ENCODE assay signal across 11 mouse cellular contexts in the genomic region with DNA sequence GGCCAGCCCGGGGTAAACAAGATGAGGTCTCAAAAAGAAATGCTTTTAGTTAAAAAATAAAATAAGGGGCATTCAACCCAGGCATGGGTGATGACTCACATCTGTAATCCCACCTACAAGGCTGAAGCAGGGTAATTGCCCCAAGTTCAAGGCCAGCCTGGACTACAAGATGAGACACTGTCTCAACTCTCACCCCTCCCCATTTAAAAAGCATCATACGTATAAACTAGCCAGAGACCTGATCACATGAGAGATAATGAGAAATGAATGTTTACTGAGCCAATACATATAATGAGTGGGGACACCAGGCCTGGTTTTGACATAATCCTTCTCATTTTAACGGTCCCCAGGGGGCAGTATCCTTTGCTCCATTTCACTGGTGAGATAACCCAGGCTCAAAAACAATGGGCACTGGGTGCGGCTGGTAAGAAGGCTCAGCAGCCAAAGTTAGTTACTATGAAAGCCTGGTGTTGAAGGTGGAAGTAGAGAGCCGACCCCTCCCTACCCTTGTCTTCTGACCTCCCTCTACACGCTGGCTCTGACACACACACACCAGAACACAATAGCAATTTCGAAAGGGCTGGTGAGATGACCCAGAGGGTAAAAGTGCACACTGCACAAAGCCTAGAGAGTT. TPM values are rescaled to one million over a fixed set of nuclear protein-coding genes. Genes with fewer than 3 reads are reported as not detected.
DNase-seq lines count a peak whose midpoint lies in the region; TF ChIP-seq lines count a peak whose summit lies in the region.
"Had no signal": no experiment of that assay in that cellular context is flagged by ENCODE, and none has a peak within 500 bp of the region (broad histone marks: within the 10 kb centered on the region; RNA-seq: fewer than 3 reads in every experiment).

No protein-coding gene starts in this region.

- DNase-seq in layer of hippocampus, adult 2 months (ENCODE audit: low spot score in 2 of 2) = no peak
- DNase-seq in layer of hippocampus, adult 9-11 months = no peak
- DNase-seq in ES-CJ7 (ENCODE audit: low read depth, low spot score) = peak; percentile 75
- DNase-seq in lung, postnatal 36 days = peak; percentile 57
- DNase-seq in right cerebral cortex, postnatal 10 days (ENCODE audit: low spot score in 2 of 2) = no peak
- DNase-seq in layer of hippocampus, postnatal 14 days (ENCODE audit: low spot score in 2 of 2) = no peak
- DNase-seq in right cerebral cortex, postnatal 25 days = no peak
- DNase-seq: kidney, postnatal 36 days had no signal

- peaks cover 33% of the 10 kb centered on the region for H3K4me1 ChIP-seq in brown adipose tissue, adult 24 weeks (ENCODE audit: control insufficient read depth, insufficient read depth, insufficient read length, low read length)
- H3K4me1 ChIP-seq: neural tube, embryonic 12.5 days had no signal

- TF ChIP-seq CTCF in layer of hippocampus, adult 2 months (conservative IDR thresholded peaks at IDR 0.05) = peak; percentile 48

- H3K4me3 ChIP-seq in layer of hippocampus, adult 2 months = no peak overlapping the region
- no peak overlapping the region for H3K4me3 ChIP-seq in brown adipose tissue, adult 24 weeks (ENCODE audit: insufficient read depth, low read depth, low read length)
- H3K4me3 ChIP-seq: heart, embryonic 13.5 days; neural tube, embryonic 12.5 days had no signal

- H3K27ac ChIP-seq in layer of hippocampus, adult 2 months = peak overlapping the region; percentile 8; the same call in 1 of the 2 replicates
- H3K27ac ChIP-seq in brown adipose tissue, adult 24 weeks (replicated peaks; ENCODE audit: low read depth, low read length) = peak overlapping the region; percentile 94
- H3K27ac ChIP-seq: heart, embryonic 13.5 days; neural tube, embryonic 12.5 days had no signal

RNA-seq across cellular contexts. Expression of gene Gfod1, which starts 8.9 kb away (rescaled TPM):
- 10 to 100 TPM; 94.6 to 99.3 TPM for total RNA-seq in layer of hippocampus, adult 2 months (2021)
- polyA plus RNA-seq in brown adipose tissue, adult 24 weeks (2012; ENCODE audit: insufficient read depth, insufficient read length, missing spikeins) = 4.4 and 7.7 TPM in 2 replicates
- total RNA-seq in layer of hippocampus, postnatal 14 days (2021) = 10 to 100 TPM; 58.3 to 59.2 TPM

Comparison
In these comparisons a context has a peak if more than half of its experiments do, and no peak if none do; other contexts are left out.
1. DNase-seq: peak in ES-CJ7 (single experiment) and lung, postnatal 36 days (single experiment); none in layer of hippocampus, adult 2 months (0 of 2), layer of hippocampus, adult 9-11 months (single experiment), right cerebral cortex, postnatal 10 days (0 of 2), layer of hippocampus, postnatal 14 days (0 of 2) and right cerebral cortex, postnatal 25 days (single experiment).